Mouse (Mus musculus) intestine, embryonic 16.5 days (tissue): ENCODE measurements around the gene Actr5. TPM values are rescaled to one million over a fixed set of nuclear protein-coding genes. Genes with fewer than 3 reads are reported as not detected.

Experiments used
- ATAC-seq: fragments of 200-750 bp; cut with Nextera tagmentation; 2 replicates; pipeline ENCODE4 v1.8.0; 2017; ENCODE audit warnings: moderate TSS enrichment, moderate library complexity
- H3K27ac ChIP-seq: fragments of 300-500 bp; sonication (generic); 2 replicates; pipeline ENCODE4 v1.5.1; 2014; ENCODE audit warnings: mild to moderate bottlenecking, low read length
- H3K27me3 ChIP-seq: fragments of 300-500 bp; sonication (generic); replicated peaks from 2 replicates; pipeline ENCODE4 v1.6.1; 2014; ENCODE audit warnings: low read length, control low read depth, mixed read lengths; ENCODE audit not compliant: control insufficient read depth, insufficient read depth
- H3K36me3 ChIP-seq: fragments of 300-500 bp; sonication (generic); 2 replicates; pipeline ENCODE4 v1.6.1; 2014; ENCODE audit warnings: low read length, control low read depth; ENCODE audit not compliant: control insufficient read depth, insufficient read depth
- H3K4me1 ChIP-seq: fragments of 300-500 bp; sonication (generic); 2 replicates; pipeline ENCODE4 v1.6.1; 2014; ENCODE audit warnings: low read length, control low read depth, mixed read lengths; ENCODE audit not compliant: control insufficient read depth, insufficient read depth
- H3K4me2 ChIP-seq: fragments of 300-500 bp; sonication (generic); 2 replicates; pipeline ENCODE4 v1.6.1; 2014; ENCODE audit warnings: low read depth, low read length, control low read depth
- H3K4me3 ChIP-seq: fragments of 300-500 bp; sonication (generic); 2 replicates; pipeline ENCODE4 v1.5.1; 2014; ENCODE audit warnings: mild to moderate bottlenecking, low read length
- H3K9ac ChIP-seq: fragments of 300-500 bp; sonication (generic); 2 replicates; pipeline ENCODE4 v1.6.1; 2014; ENCODE audit warnings: low read depth, low read length
- H3K9me3 ChIP-seq: fragments of 300-500 bp; sonication (generic); 2 replicates; pipeline ENCODE4 v1.6.1; 2016; ENCODE audit warnings: low read length, control low read depth; ENCODE audit not compliant: control insufficient read depth
- WGBS: fragments of 180-500 bp; shearing (Covaris S2); extraction: QIAGEN DNeasy Blood & Tissue Kit; methylation state at CpG from one replicate; pipeline ENCODE4 v1.1.7; 2014; 5-methylcytosine and 5-hydroxymethylcytosine counted together
- polyA plus RNA-seq: library from polyadenylated mRNA; unstranded; fragments of >200 nt; fragmentation: Nextera tagmentation; extraction: Ambion mirVana; gene quantifications from 2 replicates; pipeline ENCODE4 v1.2.1, GENCODE M21; 2015

Actr5 gene
- polyA plus RNA-seq, 1 experiment from 2014 or later: 1.0 TPM

DNA sequence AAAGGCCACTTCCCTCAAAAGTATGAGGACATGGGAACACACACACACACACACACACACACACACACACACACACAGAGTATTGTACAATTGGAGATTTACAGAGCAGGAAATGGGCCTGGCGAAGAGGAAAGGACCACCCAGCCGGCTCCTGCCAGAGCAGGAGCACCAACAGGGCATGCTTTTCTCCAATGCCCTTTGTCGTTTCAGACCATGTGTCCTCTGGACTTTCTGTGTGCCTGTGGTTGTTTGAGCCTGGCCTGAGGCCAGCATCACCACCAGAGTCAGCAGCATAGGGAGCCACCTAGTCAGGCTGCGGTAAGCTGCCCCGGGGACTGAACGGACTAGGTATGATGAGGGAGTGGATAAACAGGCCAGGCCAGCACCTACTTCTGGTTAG, 34.1 kb downstream of the Actr5 start:
- H3K27ac ChIP-seq: peak overlapping the region; percentile 63
- peak; percentile 68 for ATAC-seq

DNA sequence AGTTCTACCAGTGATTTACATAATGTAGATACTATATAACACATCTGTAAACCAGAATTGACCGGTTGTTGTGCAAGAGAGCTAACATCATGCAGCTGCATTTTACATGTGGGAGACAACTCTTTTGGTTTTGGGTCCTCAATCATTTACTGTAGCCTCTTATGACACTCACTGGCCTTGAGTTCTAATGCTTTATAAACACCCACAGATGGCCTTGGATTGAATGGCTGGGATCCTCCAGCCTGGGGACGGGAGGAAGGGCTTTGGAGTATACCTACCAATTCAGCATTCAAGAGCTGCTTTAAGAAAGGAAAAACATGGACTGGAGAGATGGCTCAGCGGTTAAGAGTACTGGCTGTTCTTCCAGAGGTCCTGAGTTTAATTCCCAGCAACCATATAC, 34.7 kb downstream of the Actr5 start:
- no peaks in the 10 kb centered on the region for H3K9me3 ChIP-seq
- peak overlapping the region; percentile 29; the same call in 1 of the 2 replicates for H3K9ac ChIP-seq
- H3K4me3 ChIP-seq: no peak overlapping the region
- peak overlapping the region; percentile 63 for H3K27ac ChIP-seq
- 62% methylated on average over 3 of the region's 3 CpGs for WGBS
- no peak overlapping the region for H3K4me2 ChIP-seq
- H3K4me1 ChIP-seq: peaks cover 6% of the 10 kb centered on the region
- no peak; the same call in 1 of the 2 replicates for ATAC-seq
- H3K27me3 ChIP-seq: no peaks in the 10 kb centered on the region
- H3K36me3 ChIP-seq: no peaks in the 10 kb centered on the region

More for the DNA sequence above, 34.1 kb downstream of the Actr5 start:
- H3K36me3 ChIP-seq: no peaks in the 10 kb centered on the region
- H3K4me2 ChIP-seq: no peak overlapping the region
- peak overlapping the region; percentile 29; the same call in 1 of the 2 replicates for H3K9ac ChIP-seq
- peaks cover 6% of the 10 kb centered on the region for H3K4me1 ChIP-seq
- WGBS: 45% methylated on average over 6 of the region's 6 CpGs
- H3K27me3 ChIP-seq: no peaks in the 10 kb centered on the region
- no peaks in the 10 kb centered on the region for H3K9me3 ChIP-seq
- no peak overlapping the region for H3K4me3 ChIP-seq

DNA sequence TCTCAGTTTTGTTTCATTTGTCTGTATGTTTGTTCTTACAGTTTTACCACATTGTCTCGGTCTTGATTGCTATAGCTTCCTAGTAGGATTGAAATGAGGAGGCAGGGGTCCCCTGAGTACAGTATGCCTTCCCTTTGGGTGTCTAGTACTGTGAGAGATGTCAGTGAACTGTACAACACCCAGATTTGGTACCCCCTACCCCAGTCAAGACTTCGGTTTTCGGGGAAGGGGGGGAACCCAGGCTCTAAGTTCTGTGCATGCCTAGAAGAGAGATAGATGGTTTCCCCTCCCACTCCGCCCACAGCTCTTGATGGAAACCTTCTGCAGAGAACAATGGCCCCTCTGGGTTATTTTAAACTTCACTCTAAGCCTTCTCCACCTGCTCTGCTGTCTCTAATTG, 40.4 kb downstream of the Actr5 start, which contains the start of gene Ppp1r16b:
Gene Ppp1r16b (plus strand): TSS at position 301 of the 400 bp plus-strand sequence.
- WGBS: 61% methylated on average over 4 of the region's 4 CpGs
- Histone ChIP-seq H3K4me2 (no peak within 1 kb of the TSS), H3K27me3 (peaks cover 30% of the 10 kb centered on the region), H3K9me3 (no peaks in the 10 kb centered on the region), H3K4me1 (peaks cover 29% of the 10 kb centered on the region), H3K9ac (no peak within 1 kb of the TSS), H3K36me3 (no peaks in the 10 kb centered on the region), H3K27ac (no peak within 1 kb of the TSS), H3K4me3 (no peak within 1 kb of the TSS)
- no peak for ATAC-seq

DNA sequence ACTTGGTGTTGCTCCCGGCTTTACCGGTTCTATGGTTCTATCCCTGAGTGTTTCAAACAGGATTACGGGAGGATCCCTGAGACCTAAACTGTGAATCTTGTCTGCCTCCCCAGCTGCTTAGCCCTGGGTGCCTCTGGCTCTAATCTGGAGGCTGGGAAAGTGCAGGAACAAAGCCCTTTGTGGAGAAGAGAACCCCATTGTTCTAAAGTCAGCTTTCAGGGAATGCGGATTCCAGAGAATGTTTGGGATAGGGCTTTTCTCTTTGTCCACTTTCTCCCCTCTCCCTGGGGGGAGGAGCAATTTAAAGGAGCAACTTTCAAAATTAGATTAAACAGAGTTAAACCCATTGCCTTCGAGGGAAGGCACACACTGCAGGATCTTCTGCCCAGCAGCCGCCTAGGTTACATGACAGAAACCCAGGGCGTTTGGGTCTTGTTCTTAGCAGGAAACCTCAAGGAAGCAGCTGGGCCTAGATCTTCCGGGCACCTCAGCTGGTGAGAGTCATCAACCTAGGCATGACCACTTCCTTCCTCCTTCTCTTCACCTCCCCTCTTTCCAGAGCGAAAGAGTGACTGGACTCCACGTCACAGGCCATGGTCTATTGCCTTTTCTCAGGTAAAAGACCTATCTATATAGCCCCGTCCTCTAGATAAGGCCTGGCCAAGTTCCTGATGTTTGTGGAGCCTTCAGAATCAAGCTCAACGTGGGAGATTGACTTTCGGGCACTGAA, 41.5 kb downstream of the Actr5 start:
- H3K27ac ChIP-seq: no peak overlapping the region

DNA sequence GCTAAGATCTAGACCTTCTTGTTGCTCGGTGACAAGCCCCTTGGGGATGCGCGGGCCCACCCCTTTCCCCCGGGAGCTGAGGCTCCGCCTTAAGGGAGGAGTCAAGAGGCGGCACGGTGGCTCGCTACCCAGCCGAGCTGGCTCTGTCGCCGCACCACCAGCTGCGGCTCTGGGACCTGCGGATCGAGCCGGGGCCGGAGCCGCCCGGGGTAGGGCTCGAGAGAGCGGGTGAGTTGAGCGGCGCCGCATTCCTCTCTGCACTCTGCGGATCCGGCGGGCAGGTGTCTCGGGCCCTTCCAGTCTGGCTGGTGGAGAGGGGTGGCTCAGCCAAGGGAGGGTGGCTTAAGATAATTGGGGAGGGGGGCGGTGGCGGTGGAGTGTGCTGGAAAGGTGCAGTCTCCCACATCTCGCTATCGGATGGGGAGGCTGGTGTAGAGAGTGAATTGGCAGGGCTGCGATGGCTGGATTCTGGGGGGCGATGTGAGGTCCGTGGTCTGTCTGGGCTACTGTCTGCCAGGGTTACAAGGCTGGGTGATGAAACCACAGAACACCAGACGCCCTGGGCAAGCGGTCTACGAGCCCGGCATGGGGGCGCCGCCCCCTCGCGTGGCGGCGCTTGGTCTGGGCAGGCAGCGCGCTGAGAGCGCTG, 42.5 kb downstream of the Actr5 start:
- peak overlapping the region; percentile 60 for H3K4me3 ChIP-seq
- H3K27ac ChIP-seq: peak overlapping the region; percentile 25; the same call in 1 of the 2 replicates
- H3K9me3 ChIP-seq: no peaks in the 10 kb centered on the region
- H3K36me3 ChIP-seq: no peaks in the 10 kb centered on the region
- peak overlapping the region; percentile 91 for H3K4me2 ChIP-seq
- peak overlapping the region; percentile 63 for H3K9ac ChIP-seq
- under 1% methylated on average over 47 of the region's 47 CpGs for WGBS
- H3K27me3 ChIP-seq: peaks cover 32% of the 10 kb centered on the region
- ATAC-seq: peak; percentile 60
- peaks cover 29% of the 10 kb centered on the region for H3K4me1 ChIP-seq

More for the DNA sequence above, 41.5 kb downstream of the Actr5 start:
- no peaks in the 10 kb centered on the region for H3K36me3 ChIP-seq
- WGBS: 45% methylated on average over 13 of the region's 13 CpGs
- H3K4me2 ChIP-seq: 0 out of 2 replicates have a peak overlapping the region, but pooled peaks have one; percentile 91
- no peak overlapping the region for H3K4me3 ChIP-seq
- H3K9me3 ChIP-seq: no peaks in the 10 kb centered on the region
- ATAC-seq: no peak
- peaks cover 29% of the 10 kb centered on the region for H3K4me1 ChIP-seq
- peaks cover 32% of the 10 kb centered on the region for H3K27me3 ChIP-seq
- H3K9ac ChIP-seq: no peak overlapping the region

DNA sequence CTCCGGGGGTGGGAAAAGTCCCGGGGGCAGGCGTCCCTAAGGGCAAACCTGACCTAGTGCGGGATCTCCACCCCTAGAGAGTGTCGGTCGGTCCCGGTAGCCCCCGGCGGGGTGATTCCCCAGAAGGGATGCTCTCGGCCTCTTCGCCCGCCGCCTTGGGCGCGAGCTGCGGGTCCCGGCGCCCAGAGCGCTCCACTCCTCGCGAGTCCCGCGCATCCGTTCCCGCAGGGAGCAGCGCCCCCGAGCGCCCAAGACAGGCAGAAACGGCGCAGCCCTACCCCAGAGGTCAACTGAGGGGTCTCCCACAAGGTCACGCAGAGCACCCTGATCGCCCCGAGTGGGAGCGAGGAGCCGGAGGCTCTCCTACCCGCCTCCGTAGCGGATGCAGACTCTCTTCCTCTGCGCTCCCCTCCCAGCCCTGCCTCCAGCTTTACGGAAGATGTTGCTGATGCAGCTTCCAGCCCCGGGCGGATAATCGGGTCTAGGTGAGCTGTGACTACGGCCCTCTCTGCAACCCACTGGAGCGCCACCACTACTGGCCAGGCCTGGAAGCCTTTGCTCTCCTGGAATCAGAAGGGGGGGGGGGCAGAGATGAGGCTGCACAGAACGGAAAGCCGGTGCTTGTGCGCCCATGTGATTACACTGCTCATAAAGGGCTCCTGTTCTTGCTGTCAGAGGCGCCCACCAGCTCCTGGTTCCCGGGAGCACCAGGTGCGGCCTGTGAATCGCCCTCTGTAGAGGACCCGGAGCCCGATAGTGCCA, 43.2 kb downstream of the Actr5 start:
- Histone ChIP-seq H3K4me1 (peaks cover 29% of the 10 kb centered on the region), H3K27ac (peak overlapping the region; percentile 25; the same call in 1 of the 2 replicates), H3K4me3 (peak overlapping the region; percentile 60), H3K36me3 (no peaks in the 10 kb centered on the region), H3K9ac (peak overlapping the region; percentile 63), H3K4me2 (peak overlapping the region; percentile 91), H3K9me3 (no peaks in the 10 kb centered on the region), H3K27me3 (peaks cover 32% of the 10 kb centered on the region)
- 2% methylated on average over 52 of the region's 54 CpGs for WGBS
- peak; percentile 17 for ATAC-seq

DNA sequence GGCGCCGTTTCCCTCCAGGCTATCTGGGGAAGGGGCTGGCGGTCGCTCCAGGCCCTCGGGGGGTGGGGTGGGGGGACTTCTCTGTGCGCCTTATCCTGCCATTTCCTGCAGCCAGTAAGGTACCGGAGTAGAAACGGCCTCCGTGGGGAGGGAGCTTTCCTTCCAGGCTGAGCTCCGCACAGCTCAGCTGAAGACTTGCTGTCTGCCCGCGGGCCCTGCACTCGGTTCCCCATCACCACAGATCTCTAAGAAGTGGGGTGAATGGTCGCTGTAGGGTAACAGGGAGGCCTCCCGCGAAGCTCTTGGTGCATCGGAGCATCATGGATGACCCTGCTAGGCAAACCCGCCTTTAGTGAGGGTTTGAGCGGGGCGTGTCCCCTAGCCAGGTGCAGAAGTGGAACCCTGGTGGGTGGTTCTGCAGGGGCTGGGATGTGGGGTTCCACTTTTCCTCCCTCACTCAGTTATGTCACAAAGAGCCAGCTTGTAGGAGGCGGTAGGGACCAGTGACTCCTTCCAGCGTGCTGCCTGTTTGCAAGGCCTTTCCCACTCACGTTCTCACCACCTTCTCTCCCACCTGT, 43.8 kb downstream of the Actr5 start:
- no peaks in the 10 kb centered on the region for H3K36me3 ChIP-seq
- peak overlapping the region; percentile 25; the same call in 1 of the 2 replicates for H3K27ac ChIP-seq
- ATAC-seq: no peak
- peak overlapping the region; percentile 91 for H3K4me2 ChIP-seq
- H3K27me3 ChIP-seq: peaks cover 32% of the 10 kb centered on the region
- H3K9ac ChIP-seq: peak overlapping the region; percentile 63
- H3K4me3 ChIP-seq: peak overlapping the region; percentile 60
- 14% methylated on average over 23 of the region's 23 CpGs for WGBS
- H3K4me1 ChIP-seq: peaks cover 33% of the 10 kb centered on the region
- H3K9me3 ChIP-seq: no peaks in the 10 kb centered on the region

DNA sequence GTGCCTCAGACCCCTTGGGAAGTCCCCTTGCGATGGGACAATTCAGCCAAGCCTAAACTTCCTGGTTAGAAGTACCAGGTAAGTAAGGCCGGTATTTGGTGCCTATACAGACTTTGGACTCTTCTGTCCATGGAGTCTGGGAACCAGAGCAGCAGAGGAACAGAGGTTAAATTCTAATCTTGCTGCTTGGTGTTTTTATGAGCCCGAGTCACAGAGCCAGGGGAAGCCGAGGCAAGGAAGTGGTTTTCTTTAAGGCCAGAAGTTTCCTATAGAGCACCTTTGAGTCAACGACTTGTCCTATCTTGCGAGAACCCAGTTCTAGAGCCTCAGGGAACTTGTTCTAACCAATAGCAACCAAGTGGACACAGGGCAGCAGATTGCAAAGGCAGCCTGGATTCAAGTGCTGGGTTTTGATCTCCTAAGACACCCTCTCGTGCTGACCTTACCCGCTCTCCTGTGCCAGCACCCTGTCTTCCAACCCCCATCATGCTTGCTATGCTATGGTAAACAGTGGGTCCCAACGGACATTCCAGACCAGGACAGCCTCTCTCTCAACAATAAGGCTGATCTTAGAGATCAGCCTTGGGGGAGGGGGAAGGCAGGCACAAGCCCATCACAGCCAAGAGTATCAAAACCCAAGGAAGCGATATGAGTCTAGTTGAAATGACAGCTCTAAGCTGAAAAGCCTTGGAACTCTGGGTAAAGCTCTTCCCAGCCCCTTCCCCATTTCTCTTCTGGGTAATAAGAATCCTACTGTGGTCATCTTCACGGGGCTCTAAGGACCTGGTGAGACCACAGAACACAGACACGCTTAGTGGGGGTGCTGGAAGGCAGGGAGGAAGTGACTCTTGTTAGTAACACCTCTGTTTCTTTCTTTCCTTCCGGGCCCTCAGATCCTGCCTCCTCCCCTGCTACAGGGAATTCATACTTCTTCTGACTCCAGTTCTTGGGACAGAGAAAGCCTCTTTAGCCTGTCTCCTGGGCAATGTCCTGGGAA, 44.8 kb downstream of the Actr5 start:
- no peak overlapping the region for H3K27ac ChIP-seq
- H3K4me1 ChIP-seq: peaks cover 34% of the 10 kb centered on the region
- H3K36me3 ChIP-seq: no peaks in the 10 kb centered on the region
- no peak overlapping the region for H3K4me2 ChIP-seq
- H3K4me3 ChIP-seq: peak overlapping the region; percentile 60
- ATAC-seq: peak; percentile 62
- WGBS: 51% methylated on average over 13 of the region's 13 CpGs
- H3K27me3 ChIP-seq: peaks cover 32% of the 10 kb centered on the region
- no peaks in the 10 kb centered on the region for H3K9me3 ChIP-seq
- H3K9ac ChIP-seq: no peak overlapping the region
